Mouse (Mus musculus) heart, postnatal 0 days (tissue): ENCODE results near the gene Ssbp3. TPM values are rescaled to one million over a fixed set of nuclear protein-coding genes. Genes with fewer than 3 reads are reported as not detected.

Experiments used
- ATAC-seq: fragments of 200-750 bp; cut with Nextera tagmentation; 2 replicates; pipeline ENCODE4 v1.8.0; 2017; ENCODE audit warnings: low read depth, moderate number of reproducible peaks, moderate library complexity; ENCODE audit not compliant: insufficient read depth
- DNase-seq: peaks from one replicate; pipeline ENCODE4 v3.0.0-alpha.2; 2016; ENCODE audit warnings: low spot score
- H3K27ac ChIP-seq: fragments of 300-500 bp; sonication (generic); 2 replicates; pipeline ENCODE4 v1.5.1; 2014; ENCODE audit warnings: low read depth, mild to moderate bottlenecking
- H3K27me3 ChIP-seq: fragments of 300-500 bp; sonication (generic); 2 replicates; pipeline ENCODE4 v1.6.1; 2014; ENCODE audit warnings: low read length, mixed read lengths; ENCODE audit not compliant: control insufficient read depth, insufficient read depth
- H3K36me3 ChIP-seq: fragments of 300-500 bp; sonication (generic); replicated peaks from 2 replicates; pipeline ENCODE4 v1.6.1; 2014; ENCODE audit warnings: low read length, mixed read lengths; ENCODE audit not compliant: control insufficient read depth, insufficient read depth
- H3K4me1 ChIP-seq: fragments of 300-500 bp; sonication (generic); 2 replicates; pipeline ENCODE4 v1.6.1; 2014; ENCODE audit warnings: antibody characterized with exemption; ENCODE audit not compliant: control insufficient read depth, insufficient read depth
- H3K4me2 ChIP-seq: fragments of 300-500 bp; sonication (generic); 2 replicates; pipeline ENCODE4 v1.6.1; 2014; ENCODE audit warnings: low read depth, mild to moderate bottlenecking, low read length, moderate library complexity
- H3K4me3 ChIP-seq: fragments of 300-500 bp; sonication (generic); 2 replicates; pipeline ENCODE4 v1.5.1; 2014; ENCODE audit warnings: low read depth, low read length
- H3K9ac ChIP-seq: fragments of 300-500 bp; sonication (generic); replicated peaks from 2 replicates; pipeline ENCODE4 v1.6.1; 2014; ENCODE audit warnings: low read depth, low read length, mixed read lengths
- H3K9me3 ChIP-seq: fragments of 300-500 bp; sonication (generic); replicated peaks from 2 replicates; pipeline ENCODE4 v1.6.1; 2016; ENCODE audit warnings: low read length; ENCODE audit not compliant: control insufficient read depth
- CTCF ChIP-seq: IDR thresholded peaks from 2 replicates; pipeline ENCODE4 v1.5.1; 2016; ENCODE audit warnings: antibody characterized with exemption, control low read depth, low read depth
- EP300 ChIP-seq: IDR thresholded peaks from 2 replicates; pipeline ENCODE4 v1.6.1; 2016; ENCODE audit warnings: antibody characterized with exemption, low read depth
- WGBS: fragments of 180-500 bp; shearing (Covaris S2); extraction: QIAGEN DNeasy Blood & Tissue Kit; methylation state at CpG from one replicate; pipeline ENCODE4 v1.1.7; 2014; 5-methylcytosine and 5-hydroxymethylcytosine counted together
- polyA plus RNA-seq: library from polyadenylated mRNA; unstranded; fragments of >200 nt; fragmentation: Nextera tagmentation; extraction: Ambion mirVana; gene quantifications from 2 replicates; pipeline ENCODE4 v1.2.1, GENCODE M21; 2015
- total RNA-seq: library from RNA; depleted of rRNA; stranded (reverse); fragments of >200 nt; gene quantifications from 2 replicates; pipeline ENCODE4 v1.2.3, GENCODE M21; 2014; ENCODE audit warnings: low replicate concordance

Ssbp3 gene
- total and polyA plus RNA-seq, 2 experiments from 2014 or later: 25.9 to 35.6 TPM

DNA sequence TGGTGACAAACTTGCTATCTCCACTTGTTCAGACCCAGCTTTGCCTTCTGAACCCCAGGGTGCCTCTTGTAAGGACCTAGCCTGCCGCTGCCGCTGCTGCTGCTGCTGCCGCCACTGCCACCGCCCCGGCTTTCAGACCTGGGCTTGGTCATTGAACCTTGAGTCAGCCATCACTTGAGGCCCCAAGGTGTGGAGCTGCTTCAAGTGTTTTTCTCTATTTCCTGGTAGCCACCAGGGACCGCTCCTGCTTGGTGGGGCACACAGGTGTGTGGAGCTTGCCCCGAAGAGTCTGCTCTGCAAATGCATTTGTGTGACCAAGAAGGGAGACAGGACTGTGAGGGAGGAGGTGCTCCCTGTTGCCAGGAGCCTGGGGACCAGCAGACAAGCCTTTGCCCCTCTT, 114.4 kb downstream of the Ssbp3 start:
- no peaks in the 10 kb centered on the region for H3K4me1 ChIP-seq
- TF ChIP-seq CTCF (no peak), EP300 (no peak)
- DNase-seq: no peak
- ATAC-seq: no peak
- H3K9ac ChIP-seq: no peak overlapping the region
- H3K27me3 ChIP-seq: no peaks in the 10 kb centered on the region
- H3K36me3 ChIP-seq: 0 out of 2 replicates have a peak, but pooled peaks cover 7% of the 10 kb centered on the region
- H3K9me3 ChIP-seq: no peaks in the 10 kb centered on the region
- 84% methylated on average over 7 of the region's 7 CpGs for WGBS
- no peak overlapping the region for H3K4me3 ChIP-seq
- H3K27ac ChIP-seq: no peak overlapping the region
- H3K4me2 ChIP-seq: no peak overlapping the region

- TF ChIP-seq EP300: no peak
- no peak for TF ChIP-seq CTCF
- no peak overlapping the region for H3K4me2 ChIP-seq
- no peaks in the 10 kb centered on the region for H3K9me3 ChIP-seq
- peaks cover 8% of the 10 kb centered on the region; the same call in 1 of the 2 replicates for H3K36me3 ChIP-seq
- no peaks in the 10 kb centered on the region for H3K27me3 ChIP-seq
- no peak for ATAC-seq
- no peak overlapping the region for H3K9ac ChIP-seq
- no peaks in the 10 kb centered on the region for H3K4me1 ChIP-seq
- H3K27ac ChIP-seq: no peak overlapping the region
- DNase-seq: no peak
- 92% methylated on average over 5 of the region's 5 CpGs for WGBS
- H3K4me3 ChIP-seq: no peak overlapping the region
Measured at GRCm38 (mm10) chr4:107025369-107025768, 114.9 kb downstream of the Ssbp3 start.

GRCm38 (mm10) chr4:107026451-107026850, 116.0 kb downstream of the Ssbp3 start:
- TF ChIP-seq EP300 (no peak), CTCF (no peak)
- Histone ChIP-seq H3K27ac (no peak overlapping the region), H3K9me3 (no peaks in the 10 kb centered on the region), H3K27me3 (no peaks in the 10 kb centered on the region), H3K4me3 (no peak overlapping the region), H3K9ac (no peak overlapping the region), H3K4me2 (no peak overlapping the region), H3K36me3 (peaks cover 19% of the 10 kb centered on the region; the same call in 1 of the 2 replicates), H3K4me1 (no peaks in the 10 kb centered on the region)
- ATAC-seq: no peak
- DNase-seq: no peak
- WGBS: 28% methylated on average over 8 of the region's 8 CpGs

GRCm38 (mm10) chr4:107035689-107036088, 125.2 kb downstream of the Ssbp3 start:
- no peak overlapping the region for H3K4me3 ChIP-seq
- DNase-seq (no peak), ATAC-seq (0 out of 2 replicates have a peak, but pooled peaks have one; percentile 17)
- TF ChIP-seq EP300: no peak
- no peak for TF ChIP-seq CTCF
- H3K4me1 ChIP-seq: peaks cover 4% of the 10 kb centered on the region; the same call in 1 of the 2 replicates
- H3K36me3 ChIP-seq: peaks cover 73% of the 10 kb centered on the region
- H3K27me3 ChIP-seq: no peaks in the 10 kb centered on the region
- no peak overlapping the region for H3K27ac ChIP-seq
- H3K9ac ChIP-seq: no peak overlapping the region
- H3K4me2 ChIP-seq: no peak overlapping the region
- 68% methylated on average over 4 of the region's 4 CpGs for WGBS
- H3K9me3 ChIP-seq: no peaks in the 10 kb centered on the region

GRCm38 (mm10) chr4:107036985-107037384, 126.5 kb downstream of the Ssbp3 start:
- TF ChIP-seq CTCF: no peak
- TF ChIP-seq EP300: no peak
- Histone ChIP-seq H3K27me3 (no peaks in the 10 kb centered on the region), H3K9ac (no peak overlapping the region), H3K9me3 (no peaks in the 10 kb centered on the region), H3K4me3 (no peak overlapping the region), H3K4me1 (peaks cover 4% of the 10 kb centered on the region; the same call in 1 of the 2 replicates), H3K36me3 (peaks cover 73% of the 10 kb centered on the region), H3K4me2 (no peak overlapping the region), H3K27ac (no peak overlapping the region)
- WGBS: 88% methylated on average over 2 of the region's 2 CpGs
- no peak for ATAC-seq
- no peak for DNase-seq

DNA sequence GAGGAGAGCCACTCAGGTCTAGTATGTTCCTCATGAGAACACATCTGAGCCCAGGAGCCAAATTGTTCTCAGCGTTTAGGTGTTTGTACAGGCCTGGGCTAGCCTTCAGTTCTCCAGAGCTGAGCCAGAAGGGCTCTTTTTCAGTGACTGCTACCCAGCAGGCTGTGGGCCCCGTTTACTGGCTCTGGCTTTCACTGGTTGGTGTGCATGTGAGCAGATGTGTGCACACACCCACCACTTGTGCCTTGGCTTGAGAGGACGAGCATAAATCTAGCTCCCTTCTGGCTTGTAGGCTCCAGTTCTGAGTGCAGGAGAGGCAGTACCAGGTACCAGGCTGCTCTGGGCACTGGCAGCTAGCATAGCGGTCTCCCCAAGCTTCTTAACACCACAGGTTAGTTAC, 127.8 kb downstream of the Ssbp3 start:
- Histone ChIP-seq H3K9me3 (no peaks in the 10 kb centered on the region), H3K36me3 (peaks cover 67% of the 10 kb centered on the region), H3K9ac (no peak overlapping the region), H3K4me2 (no peak overlapping the region), H3K4me1 (peaks cover 4% of the 10 kb centered on the region; the same call in 1 of the 2 replicates), H3K27me3 (no peaks in the 10 kb centered on the region), H3K27ac (no peak overlapping the region), H3K4me3 (no peak overlapping the region)
- no peak for TF ChIP-seq EP300
- TF ChIP-seq CTCF: no peak
- WGBS: 76% methylated on average over 4 of the region's 4 CpGs
- ATAC-seq (no peak), DNase-seq (no peak)
